Mouse (Mus musculus): ENCODE data around the gene Slc2a12.

Slc2a12 gene

DNA sequence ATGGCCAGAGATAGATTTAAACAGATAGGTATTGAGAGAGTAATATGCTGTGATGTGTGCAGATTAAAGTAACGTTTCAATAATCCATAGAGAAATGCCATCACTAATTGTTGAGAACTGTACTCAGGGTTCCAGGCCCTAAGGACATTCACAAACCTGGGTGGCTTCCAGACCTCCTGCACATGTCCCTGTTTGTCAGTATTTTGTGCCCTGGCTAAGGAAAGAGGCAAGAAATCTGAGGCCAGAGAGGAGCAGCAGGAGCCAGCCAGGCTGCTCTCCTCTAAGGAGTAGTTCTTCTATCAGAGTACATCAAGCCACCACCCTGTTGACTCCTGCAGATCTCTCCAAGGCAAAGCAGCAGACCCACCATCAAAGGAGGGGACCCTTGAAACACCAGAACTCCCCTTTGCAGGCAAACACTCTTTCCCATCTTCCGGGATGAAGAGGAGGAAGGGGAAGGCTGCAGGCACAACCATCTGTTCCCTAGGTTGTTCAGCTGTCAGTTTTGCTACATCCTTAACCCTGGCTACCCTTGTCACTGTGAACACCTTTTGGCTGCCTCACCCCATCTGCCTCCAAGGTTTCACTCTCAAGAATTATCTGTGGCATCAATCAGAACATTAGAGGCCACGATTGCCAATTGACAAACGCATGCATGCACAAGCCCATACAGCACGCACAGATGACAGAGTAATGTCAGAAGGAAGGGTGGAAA lies 15.6 kb downstream of the Slc2a12 start:
- DNase-seq (ENCODE audit: low read depth, low spot score) = no peak

DNA sequence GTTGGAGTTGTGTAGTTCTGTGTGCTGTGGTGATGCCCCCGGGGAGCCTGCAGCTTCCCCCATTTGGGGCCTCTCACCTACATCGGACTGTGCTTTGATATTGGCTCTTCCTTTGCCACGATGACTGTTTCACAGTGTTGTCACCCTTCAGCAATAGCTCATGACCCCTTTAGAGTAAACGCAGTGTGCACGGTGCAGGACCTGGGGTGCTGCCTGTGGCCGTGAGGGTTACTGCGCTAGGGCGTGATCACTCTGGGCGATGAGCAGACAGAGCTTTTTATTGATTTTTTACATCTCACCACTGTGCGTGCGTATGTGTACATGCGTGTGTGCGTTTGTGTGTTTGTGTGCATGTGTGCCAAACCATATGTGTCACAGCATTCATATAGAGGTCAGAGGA lies 23.7 kb downstream of the Slc2a12 start:
- DNase-seq (ENCODE audit: low read depth, low spot score) = no peak

DNA sequence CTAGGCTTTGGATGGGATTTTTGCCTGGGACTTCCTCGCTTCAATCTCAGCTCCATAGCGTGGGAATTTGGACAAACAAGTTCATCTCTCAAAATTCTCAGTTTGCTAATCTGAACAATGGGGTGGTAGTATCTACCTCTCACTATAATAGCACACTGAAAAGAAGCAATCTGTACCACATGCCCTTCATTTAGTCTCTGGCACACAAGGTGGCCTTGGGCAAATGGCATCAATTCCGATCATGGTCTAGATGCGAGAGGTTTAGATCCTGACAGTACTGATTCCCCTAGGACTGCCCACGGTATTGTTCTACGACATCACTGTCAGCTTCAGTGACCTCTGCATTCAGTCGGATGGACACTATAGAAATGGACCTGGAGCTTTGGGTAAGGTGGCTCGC lies 29.4 kb downstream of the Slc2a12 start:
- DNase-seq (ENCODE audit: low read depth, low spot score) = no peak

- no peak for DNase-seq (ENCODE audit: low read depth, low spot score)
These were observed 31.2 kb downstream of the Slc2a12 start for GRCm38 (mm10) chr10:22675848-22676630.

DNA sequence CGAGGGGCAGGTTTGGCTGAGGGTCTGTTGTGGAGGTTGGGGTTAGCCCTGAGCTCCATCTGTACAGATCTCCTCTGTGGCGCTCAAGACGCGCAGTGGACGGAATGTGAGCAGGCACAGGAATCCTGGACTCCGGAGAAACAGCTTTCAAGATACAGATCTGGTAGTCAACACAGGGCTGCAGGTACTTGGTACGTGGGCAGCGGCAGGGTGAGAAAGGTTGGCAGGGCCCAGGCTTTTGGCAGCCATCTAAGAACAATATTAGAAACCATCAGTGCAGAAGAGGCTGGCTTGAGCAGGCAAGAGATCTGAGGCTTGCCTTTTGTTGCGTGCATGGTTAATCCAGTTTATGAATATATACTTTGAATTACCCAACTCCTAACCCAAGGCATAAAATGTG lies 51.4 kb downstream of the Slc2a12 start:
- no peak for DNase-seq (ENCODE audit: low read depth, low spot score)

GRCm38 (mm10) chr10:22696864-22697263 lies 52.1 kb downstream of the Slc2a12 start:
- DNase-seq (ENCODE audit: low read depth, low spot score) = no peak

DNA sequence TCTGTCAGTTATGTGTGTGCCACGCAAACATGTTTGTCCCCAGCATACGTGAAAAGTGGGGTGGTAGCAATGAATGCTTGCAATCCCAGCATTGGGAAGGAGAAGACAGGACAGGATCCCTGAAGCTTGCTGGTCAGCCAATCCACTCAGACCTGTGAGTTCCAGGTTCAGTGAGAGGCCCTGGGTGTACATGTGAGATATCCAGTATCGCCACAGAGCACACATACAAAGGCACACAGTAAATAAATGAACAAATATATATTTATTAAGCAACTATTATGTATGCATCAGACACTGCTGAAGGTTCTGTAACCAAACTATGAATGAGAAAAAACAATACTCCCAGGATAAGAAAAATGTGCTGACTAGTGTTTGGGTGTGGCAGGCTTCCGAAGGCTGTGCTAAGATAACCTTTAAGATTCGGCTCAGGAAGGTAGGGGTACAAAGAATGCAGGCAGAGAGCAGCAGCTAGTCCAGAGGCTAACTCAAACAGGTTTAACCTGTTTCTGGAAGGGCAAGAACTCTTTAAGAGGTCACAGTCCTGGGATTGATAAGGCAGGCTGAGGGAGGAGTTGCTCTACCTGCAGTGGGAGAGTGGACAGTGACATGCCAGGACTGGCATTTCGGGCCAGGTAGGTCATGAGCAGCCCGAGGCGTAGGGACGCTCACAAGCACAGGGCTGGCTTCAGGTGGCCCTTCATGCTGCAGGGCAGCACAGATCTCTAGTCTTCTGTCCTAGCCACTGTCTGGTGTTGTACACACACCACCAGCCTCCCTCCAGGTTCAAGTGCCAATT lies 53.5 kb downstream of the Slc2a12 start:
- DNase-seq (ENCODE audit: low read depth, low spot score) = no peak

- DNase-seq (ENCODE audit: low read depth, low spot score) = no peak
These were observed 54.9 kb downstream of the Slc2a12 start for GRCm38 (mm10) chr10:22699487-22700335.

DNA sequence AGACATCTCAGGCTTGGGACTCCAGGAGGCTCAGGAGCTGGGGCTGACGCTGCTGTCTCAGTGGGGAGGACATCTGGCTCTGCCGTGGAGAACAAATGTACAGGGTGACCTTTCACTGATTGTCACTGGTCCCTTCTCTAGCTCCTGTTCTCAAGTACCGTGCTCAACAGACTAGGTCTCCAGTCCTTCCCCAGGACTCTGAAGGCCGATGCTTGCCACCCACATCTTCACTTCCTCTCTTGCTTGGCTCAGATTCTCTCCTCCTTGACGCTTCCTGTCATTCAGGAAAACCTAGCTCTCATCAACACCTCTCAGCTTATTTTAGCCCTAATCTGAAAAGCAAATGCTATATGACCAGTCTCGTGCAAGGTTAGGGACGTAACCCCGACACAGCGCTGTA lies 56.0 kb downstream of the Slc2a12 start:
- no peak for DNase-seq (ENCODE audit: low read depth, low spot score)

DNA sequence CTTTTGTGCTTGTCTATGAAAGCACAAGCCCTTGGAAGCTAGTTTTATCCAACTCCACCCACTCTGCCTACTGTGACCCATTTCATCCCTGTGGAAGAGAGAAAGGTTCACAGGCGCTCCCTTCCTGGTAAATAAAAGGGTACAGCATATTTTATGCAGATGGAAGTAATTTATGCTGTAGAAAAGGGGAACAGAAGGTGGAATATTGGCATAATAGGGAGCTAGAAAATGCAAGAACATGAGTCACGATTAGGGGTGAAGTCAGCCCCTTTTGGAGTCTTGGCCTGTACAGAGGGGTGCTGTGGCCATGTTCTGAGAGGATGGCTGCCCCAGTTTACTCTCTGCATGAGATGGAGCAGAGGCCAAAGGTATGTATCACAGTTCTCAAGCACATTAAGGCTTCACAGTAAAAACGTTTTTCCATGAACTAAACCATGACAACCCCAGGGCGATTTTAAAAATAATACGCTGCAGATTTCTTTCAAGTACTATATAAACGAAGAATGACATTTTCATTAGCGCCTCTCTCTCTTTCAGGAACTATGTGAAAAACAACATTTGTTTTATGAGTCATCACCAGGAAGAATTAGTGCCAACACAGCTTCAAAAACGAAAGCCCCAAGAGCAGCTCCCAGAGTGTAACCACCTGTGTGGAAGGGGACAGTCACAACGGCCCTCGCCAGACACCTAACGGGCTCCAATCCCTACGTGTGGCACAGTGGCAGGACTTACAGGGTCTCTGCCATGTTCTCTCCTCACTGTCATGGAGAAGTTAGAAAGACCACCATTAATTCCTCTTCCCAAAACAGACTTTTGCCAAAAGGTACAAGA lies 56.9 kb downstream of the Slc2a12 start:
- no peak for DNase-seq (ENCODE audit: low read depth, low spot score)

DNA sequence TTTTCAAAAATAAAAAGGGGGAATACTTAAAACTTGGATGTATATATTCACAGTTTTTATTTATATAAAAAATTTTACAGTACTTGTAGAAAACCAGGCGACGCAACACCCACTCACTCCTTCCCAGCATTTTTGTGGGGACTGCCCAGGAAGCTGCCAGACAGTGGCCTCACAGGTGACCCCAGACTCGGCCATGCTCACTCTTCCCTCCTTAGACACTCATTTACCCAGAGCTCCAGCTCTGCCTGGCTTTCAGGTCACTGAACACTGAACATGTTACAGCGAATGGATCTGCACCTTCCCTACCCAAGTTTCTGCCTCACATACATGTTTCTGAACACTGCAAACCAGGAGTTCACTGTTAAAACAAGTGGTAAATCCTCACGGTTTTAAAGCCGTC lies 59.0 kb downstream of the Slc2a12 start:
- no peak for DNase-seq (ENCODE audit: low read depth, low spot score)

DNA sequence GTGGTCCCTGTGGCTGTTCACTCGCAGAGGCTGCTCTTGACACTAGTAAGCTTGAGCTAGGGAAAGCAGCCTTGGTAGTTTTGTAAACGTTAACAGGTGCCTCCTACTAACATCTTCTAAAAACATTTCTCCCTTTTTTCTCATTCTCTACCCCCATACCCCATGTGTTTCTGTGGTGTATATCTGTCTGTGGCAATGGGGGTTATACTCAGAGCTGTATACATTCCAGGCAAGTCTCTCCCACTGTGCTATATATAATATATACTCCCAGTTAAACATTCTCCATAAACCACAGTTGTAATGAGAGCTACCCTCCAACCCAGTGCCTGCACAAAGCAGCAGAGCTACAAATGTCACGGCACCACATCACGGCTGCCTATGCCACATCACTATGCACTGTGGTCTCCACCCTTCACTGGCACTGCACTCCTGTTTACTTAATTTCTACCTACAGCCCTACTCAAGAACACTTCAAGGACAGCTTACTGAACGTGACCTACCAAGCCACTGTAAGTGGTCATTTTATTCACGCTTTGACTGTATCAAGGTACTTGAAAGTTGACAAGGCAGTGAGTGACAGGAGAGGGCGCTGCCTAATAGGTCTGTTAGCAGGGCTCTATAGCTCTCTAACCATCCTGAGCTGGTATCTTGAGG lies 63.5 kb downstream of the Slc2a12 start:
- DNase-seq (ENCODE audit: low read depth, low spot score) = no peak

DNA sequence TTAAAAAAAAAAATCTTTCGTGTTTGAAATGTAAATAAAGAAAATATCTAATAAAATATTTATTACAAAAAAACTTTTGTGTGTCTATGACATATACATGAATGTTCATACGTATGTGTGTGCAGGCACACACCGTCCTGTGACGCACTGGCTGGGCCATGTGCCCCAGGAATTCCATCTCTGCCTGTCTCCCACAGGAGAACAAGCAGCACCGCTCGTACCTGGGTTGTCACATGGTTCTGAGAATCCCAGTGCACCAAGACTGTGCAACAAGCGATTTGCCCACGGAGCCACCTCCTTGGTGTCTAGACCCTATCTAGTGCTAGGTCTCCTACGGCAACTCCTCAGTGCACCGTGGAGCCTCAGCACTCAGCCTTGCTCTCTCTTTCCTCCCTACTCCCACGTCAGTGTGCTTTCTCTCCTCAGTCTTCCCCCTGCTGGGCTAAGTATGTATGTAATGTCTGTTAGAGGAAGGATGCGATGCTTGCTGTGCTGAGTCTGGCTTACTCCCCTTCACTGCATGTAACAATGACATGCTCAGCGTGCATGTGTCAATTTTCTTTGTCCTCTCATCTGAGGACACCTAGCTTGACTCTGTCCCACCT lies 65.5 kb downstream of the Slc2a12 start:
- no peak for DNase-seq (ENCODE audit: low read depth, low spot score)

DNA sequence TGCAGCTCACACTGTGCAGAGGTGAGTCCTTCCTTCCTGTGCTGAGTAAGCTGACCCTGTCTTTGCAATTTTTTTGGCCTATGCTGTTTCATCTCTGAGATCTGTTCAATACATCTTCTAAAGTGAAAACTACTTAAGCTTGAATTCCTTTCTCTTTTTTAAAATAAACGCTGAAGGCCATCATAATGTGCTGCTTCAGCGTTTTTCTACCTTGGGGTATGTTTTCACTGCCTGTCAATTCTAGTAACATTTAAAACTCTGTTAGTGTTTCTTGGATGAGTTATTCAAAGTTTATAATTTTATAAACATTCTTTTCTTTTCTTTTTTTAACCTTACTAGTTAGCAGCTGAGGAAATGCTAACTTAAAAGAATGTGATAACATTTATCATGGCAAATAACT lies 68.1 kb downstream of the Slc2a12 start:
- DNase-seq (ENCODE audit: low read depth, low spot score) = no peak

DNA sequence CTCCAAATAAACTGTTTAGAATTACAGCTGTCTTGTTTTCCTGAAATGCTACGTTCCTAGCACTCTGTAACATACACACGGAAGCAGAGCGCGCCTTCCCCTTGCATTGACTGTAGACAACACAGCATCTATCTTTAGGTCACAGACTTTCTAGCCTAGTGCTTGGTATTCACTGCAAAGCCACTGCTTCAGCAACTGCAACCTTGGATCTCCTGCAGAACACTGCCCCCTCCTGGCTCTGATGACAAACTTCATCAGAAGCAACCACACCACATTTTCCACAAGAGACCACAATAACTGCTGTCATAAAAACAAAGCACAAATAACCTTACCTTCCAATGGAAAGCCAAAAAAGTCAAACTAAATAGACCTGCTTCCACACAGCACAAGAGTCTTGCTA lies 69.7 kb downstream of the Slc2a12 start:
- DNase-seq (ENCODE audit: low read depth, low spot score) = peak; percentile 61

GRCm38 (mm10) chr10:22718475-22718874 lies 73.7 kb downstream of the Slc2a12 start:
- DNase-seq (ENCODE audit: low read depth, low spot score) = no peak

DNA sequence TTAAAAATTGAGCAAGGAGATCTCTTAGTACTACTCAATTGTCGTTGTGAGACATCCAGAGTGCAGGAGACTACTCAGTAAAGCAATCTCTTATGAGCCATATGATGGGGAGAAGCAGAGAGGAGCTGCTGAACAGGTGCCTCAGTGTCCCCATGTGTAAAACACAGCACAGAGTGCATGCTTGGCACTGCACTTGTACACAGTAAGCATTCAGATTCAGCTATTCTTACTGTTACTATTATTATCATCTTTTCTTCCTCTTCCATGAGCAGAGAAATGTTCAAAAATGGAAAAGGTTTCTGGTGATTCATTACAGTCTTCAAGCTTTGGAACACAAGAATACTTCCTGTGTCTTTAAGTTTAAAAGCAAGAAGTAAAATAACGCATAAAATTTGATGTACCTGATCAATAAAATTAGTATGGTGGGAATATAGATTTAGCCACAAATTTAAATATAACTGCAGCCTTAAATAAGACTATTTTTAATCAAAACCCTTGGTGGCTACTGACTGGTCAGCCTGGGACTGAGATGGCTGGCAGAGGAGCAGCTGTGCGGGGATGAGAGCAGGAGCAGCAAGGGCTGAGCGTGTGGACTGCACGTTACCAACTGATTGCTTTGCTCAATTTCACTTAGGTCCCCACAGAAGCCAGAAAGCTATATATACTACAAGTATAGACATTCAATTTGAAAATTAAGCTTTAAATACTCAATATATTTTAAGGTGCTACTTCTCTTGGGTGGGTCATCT lies 76.1 kb downstream of the Slc2a12 start:
- no peak for DNase-seq (ENCODE audit: low read depth, low spot score)

DNA sequence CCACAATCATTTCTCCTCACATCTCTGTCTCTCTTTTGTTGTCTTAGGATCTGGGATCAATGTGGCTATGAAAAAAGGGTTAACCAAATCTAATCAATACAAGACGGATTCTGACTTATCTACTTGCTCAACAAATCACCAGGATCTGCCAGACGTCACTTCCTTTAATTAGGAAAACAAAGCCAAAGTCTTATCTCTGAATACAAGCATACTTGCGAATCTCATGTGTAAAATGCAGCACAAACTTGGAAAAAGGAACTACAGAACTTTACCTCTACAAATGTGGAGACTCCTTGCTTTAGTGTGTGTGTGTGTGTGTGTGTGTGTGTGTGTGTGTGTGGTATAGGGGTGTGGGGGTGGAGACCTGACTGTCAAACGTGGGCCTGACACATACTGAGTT lies 80.4 kb downstream of the Slc2a12 start:
- DNase-seq (ENCODE audit: low read depth, low spot score) = no peak

GRCm38 (mm10) chr10:22726295-22726694 lies 81.5 kb downstream of the Slc2a12 start:
- DNase-seq (ENCODE audit: low read depth, low spot score) = no peak
